Mouse (Mus musculus) MEL-GATA-1-ER (cell line): ENCODE measurements around the gene Olfr578.

Experiments
- DNase-seq: peaks from one replicate; pipeline ENCODE4 v3.0.0-alpha.2; 2012; ENCODE audit warnings: low read depth; ENCODE audit errors: extremely low read depth

The Olfr578 gene

GRCm38 (mm10) chr7:102989224-102989623, at the start of gene Olfr578:
Olfr578 (minus strand) TSS chr7:102989324.
- no peak for DNase-seq

- DNase-seq, result no peak
Observed at GRCm38 (mm10) chr7:103037724-103038123, 48.6 kb upstream of the Olfr578 start, which contains the start of gene Olfr582. Olfr582 (plus strand) TSS chr7:103038024.

- DNase-seq, result no peak
Observed at GRCm38 (mm10) chr7:102975843-102976242, 13.3 kb downstream of the Olfr578 start, which contains the start of gene Olfr577. Olfr577 (minus strand) TSS chr7:102975943.

- no peak for DNase-seq
Observed at GRCm38 (mm10) chr7:102974399-102974798, 14.7 kb downstream of the Olfr578 start.

- DNase-seq, result no peak
Observed at GRCm38 (mm10) chr7:102962360-102962759, 26.8 kb downstream of the Olfr578 start, which contains the start of gene Olfr576. Olfr576 (plus strand) TSS chr7:102962660.

- no peak for DNase-seq
Observed at GRCm38 (mm10) chr7:102958593-102958992, 30.5 kb downstream of the Olfr578 start, which contains the start of gene Olfr575. Olfr575 (minus strand) TSS chr7:102958775.

GRCm38 (mm10) chr7:102958137-102958536, 31.0 kb downstream of the Olfr578 start:
- DNase-seq, result no peak

- no peak for DNase-seq
Observed at GRCm38 (mm10) chr7:102950732-102951131, 38.4 kb downstream of the Olfr578 start.

GRCm38 (mm10) chr7:102948167-102948566, 41.0 kb downstream of the Olfr578 start, which contains the start of gene Olfr574:
Olfr574 (plus strand) TSS chr7:102948467.
- no peak for DNase-seq

- no peak for DNase-seq
Observed at GRCm38 (mm10) chr7:102943417-102943816, 45.7 kb downstream of the Olfr578 start.

GRCm38 (mm10) chr7:102942475-102942874, 46.6 kb downstream of the Olfr578 start, which contains the start of gene Olfr573-ps1:
Olfr573-ps1 (minus strand) TSS chr7:102942575.
- DNase-seq, result no peak
